Mouse (Mus musculus) liver, adult (tissue): ENCODE measurements around the gene Actrt2.

Experiments used
- GATA4 ChIP-seq: IDR thresholded peaks from 2 replicates; pipeline ENCODE4 v1.6.1; 2014; ENCODE audit warnings: mild to moderate bottlenecking, low read length; ENCODE audit not compliant: insufficient replicate concordance

Actrt2 gene

DNA sequence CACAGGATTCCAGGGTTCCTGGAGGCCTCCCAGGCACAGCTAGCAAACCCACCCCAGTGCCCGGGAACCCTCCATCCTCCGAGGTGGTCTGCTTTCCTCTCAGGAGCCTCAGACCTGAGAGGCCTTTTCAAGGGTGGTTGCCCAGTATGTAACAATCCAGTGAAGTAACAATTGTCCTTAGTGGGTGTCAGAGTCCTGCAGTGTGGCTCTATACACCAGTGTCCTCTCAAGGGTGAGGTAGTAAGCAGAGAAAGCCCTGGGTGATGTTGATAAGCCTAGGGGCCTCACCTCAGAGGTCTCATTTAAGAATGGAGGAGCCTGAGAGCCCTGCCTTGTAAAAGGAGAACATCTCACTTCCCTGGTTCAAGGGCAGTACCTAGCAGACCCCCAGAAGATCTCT, at the start of gene Actrt2:
Gene Actrt2, minus strand, starts transcription at position 101 of the 400 bp plus-strand sequence.
- TF ChIP-seq GATA4, result no peak

DNA sequence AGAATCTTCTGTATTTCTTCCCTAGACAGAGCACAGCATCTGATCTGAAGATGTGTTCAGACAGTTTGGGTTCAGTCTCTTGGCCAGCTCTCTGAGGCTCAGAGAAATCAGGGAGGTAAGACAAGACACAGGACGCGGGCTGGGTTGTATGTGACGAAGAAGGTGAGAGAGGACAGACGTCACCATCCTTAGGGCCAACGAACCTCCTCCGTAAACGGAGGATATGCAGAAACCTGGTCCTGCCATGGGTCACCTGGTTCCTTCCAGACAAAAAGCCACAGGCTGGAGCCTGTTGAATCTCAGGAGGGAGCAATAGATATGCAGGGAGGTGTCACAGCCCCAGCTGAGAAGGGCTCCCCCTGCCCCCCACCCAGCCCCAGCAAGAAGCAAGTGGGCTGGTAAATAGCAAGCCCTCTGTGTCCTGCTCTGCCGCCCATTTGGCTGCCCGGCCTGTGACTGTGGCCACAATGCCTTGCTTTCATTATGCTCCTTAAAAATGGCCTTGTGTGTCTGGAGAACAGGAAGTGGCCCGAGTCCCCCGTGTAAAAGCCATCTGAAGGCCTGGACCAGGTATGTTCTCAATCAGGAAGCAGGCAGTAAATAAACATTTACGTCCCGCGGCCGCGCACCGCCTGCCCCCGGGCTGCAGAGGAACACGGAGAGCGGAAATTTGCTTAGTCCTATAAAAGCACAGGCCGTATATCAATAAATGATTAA, 41.9 kb upstream of the Actrt2 start:
- no peak for TF ChIP-seq GATA4

DNA sequence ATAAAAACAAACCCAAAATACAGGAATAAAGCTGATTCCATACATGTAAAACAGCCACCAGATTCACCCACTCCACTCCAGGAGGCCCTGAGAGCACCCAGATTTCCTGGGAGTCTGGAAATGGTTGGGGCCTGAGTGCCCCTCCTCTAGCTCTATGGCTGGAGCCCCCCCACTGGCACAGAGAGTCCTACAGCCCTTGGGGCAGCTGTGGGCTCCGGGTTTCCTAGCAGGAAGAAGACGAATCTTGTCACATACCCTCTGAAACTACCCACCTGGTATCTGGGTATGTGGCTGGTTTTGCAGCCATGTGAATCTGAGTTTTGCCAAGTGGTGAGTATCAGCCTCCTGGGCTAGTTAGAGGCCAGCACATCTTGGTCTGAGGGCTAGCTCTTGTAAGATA, 41.1 kb upstream of the Actrt2 start:
- no peak for TF ChIP-seq GATA4

DNA sequence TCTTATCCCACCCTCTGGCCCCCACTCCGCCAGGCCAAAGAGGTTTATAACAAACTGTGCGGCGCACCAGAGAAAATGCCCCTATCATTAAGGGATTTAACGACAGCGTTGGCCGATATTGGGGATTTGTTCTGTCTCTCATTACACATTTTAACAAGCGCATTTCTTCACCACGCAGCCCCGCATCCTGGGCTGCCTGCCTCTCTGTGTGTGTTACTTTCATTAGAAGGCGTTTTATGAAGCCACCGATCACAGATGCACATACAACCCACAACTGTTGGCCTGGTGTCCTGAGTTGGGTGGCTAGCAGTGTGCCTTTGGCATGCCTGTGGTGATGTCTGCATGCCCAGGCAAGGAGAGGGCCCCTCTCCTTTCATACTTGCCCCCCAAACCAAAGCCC, 40.6 kb upstream of the Actrt2 start:
- TF ChIP-seq GATA4, result no peak

DNA sequence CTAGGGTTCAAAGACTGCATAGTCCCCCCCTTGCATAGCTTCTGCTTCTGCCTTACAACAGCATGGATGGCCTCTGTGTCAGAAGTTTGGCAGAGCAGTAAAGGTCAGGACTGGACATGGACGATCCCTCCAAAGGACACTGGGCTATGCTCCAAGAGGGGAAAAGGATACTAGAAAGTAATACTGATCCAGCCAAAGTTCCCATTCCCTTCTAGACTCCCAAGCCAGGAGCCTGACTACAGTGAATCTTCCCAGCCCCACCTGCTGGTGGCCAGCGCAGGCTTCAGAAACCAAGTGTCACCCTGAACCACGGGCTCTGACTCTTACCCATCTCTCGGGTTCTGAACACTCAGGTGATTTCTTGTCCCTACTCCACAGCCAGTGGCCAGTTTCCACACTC, 39.9 kb upstream of the Actrt2 start:
- no peak for TF ChIP-seq GATA4

DNA sequence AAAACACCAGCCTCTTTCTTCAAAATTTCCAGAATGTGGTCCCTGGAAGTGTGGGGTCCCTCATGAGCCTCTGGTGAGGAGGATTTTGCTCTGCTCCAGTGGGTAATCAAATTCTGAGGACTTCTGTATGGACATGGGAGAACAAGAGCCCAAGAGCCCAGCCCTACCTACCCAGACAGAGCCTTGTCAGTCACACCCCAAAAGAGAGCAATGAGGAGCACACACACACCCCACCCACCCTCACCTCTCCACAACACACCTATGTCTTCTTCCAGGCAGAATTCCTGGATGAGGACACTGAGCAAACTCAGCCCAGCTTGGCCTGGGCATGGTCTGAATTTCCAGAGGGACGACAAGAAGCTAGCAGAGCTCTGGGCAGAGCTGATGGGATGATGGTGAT, 38.8 kb upstream of the Actrt2 start:
- TF ChIP-seq GATA4, result no peak

DNA sequence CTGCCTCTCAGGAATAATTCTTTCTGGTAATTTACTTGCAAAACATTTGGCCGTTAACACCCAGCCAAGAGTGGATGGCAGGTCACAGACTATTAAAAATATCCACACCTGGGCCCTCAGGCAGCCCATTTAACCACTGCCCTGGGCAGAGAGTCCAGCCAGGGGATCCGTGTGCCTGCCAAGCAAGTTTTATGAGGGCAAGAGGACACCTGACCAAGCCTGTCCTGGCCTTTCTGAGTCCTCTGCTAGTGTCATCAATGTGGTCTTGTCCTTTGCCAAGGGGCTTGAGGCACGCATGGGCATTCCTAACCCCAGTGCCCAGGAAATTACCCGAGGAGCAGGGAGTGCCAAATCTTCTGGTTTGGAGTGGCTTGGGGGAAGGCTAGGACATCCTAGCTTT, 38.0 kb upstream of the Actrt2 start:
- no peak for TF ChIP-seq GATA4

DNA sequence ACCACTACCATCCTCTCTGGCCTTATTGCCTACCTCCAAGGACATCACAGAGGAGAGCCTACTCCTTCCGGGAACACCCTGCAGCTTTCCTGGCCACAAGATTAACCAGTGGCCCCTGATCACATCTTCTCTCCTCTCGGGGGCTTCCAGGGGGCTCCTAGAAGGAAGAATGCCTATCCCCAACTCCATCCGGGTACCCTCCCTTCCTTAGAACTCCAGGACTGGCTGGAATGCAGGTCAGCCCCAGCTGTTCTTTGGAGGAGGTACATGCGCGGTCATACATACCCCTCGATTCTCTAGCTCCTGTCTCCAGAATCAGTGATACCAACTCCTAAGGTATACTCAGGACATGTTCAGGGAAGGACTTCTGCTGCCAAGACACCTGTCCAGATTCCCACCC, 37.4 kb upstream of the Actrt2 start:
- no peak for TF ChIP-seq GATA4

DNA sequence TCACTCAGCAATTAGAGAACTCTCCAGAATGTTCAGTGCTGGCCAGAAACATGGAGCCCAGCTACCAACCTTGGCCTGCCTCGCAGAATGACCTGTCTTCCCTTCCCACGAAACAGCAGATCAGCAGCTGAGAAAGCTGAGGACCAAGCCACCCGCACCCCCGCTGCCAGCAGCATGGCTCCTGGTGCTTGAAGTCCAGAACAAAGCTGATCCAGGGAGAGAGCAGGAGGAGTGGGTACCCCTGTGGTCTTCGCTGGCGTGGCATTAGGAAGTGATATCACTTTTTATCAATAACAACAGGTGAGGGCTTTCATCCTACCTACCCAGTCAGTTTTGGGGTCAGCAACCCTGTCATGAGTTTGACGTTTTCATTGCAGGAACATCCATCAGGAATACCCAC, 36.9 kb upstream of the Actrt2 start:
- TF ChIP-seq GATA4, result no peak

DNA sequence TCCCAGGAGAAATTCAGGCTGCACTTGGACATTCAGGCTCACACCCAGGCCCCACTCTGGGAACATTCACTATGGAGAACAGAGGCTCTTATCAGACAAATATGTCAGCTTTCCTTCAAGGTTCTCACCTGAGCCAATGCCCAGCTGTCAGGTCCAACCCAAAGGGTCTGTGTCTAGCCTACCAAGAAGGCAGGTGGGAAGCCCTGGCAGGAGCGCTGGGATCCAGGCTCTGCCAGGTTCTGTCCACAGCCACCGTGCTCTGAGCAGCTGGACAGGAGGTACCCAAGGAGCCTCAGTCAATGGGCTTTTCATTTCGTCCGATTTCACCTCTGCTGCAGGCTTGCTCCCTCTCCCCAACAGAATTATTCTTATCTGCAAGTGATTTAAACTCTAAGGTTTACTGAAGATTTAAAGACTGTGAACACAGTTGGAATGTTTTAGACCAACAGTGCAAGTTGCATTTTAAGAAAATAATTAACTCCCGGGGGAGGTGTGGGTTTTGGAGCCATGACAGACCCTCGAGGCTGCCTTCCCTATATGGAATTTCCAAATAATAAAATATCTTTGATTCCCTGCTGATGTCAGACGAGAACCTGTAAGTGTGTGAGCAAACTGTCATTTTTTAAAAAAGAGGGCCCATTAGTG, 35.9 kb upstream of the Actrt2 start:
- TF ChIP-seq GATA4, result no peak

DNA sequence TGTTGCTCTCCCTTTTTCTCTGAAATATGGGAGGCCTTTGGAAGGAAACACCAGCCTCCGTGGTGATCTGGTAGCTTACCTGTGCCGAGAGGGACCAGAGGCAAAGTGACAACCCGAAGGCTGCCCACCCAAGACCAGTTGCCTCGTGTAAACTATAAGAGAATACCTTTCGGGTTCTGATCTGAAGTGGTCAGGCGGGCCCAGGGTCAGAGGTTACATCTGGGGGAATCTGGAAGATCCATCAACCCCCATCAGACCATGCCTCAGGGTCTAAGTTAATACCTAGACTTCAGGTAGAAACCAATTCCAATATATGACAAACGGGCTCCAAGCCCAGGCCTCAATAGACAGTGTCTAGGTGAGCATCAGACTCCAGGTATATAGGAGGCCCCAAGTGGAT, 35.3 kb upstream of the Actrt2 start:
- TF ChIP-seq GATA4, result no peak

DNA sequence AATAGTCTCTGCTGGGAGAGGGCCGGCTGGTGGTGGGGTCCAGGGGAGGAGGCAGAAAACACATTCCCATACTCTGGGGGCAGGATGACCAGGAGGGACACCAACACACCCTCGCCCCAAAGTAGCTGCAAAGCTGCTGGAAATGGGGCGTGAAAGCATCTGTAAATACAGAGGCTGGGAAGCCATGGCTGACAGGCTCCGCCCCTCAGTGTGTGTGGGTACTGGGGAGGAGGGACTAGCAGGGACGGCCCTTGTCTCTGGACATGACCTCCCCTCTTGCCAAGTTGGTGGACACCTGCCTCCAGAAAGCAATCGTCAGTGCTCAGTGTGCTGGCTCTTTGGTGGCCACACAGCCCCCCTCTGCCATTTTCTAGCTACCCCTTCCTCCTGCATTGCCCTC, 34.5 kb upstream of the Actrt2 start:
- no peak for TF ChIP-seq GATA4

DNA sequence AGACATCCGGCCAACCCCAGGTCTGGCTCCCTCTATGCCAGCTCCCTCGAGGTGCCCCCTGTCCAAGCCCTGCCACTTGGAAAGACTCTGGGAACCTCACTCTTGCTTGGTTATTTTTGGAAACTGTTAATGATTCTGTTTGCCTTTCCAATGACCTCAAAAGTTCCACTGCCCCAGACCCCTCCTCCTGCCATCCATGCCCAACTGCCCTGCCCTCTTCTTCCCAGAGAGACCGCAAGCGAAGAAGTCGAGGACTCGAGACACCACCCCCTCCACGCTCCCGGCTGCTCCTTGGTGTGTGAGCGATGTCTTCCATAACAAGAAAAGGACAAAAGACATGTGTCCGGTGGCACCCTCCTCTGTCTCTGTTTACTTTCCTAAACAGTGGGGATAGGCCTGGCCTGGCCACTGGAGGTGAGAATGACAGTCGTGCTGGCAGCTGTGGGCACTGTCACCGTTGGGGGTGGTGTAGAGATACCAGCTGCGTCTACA, 33.3 kb upstream of the Actrt2 start:
- TF ChIP-seq GATA4, result no peak

DNA sequence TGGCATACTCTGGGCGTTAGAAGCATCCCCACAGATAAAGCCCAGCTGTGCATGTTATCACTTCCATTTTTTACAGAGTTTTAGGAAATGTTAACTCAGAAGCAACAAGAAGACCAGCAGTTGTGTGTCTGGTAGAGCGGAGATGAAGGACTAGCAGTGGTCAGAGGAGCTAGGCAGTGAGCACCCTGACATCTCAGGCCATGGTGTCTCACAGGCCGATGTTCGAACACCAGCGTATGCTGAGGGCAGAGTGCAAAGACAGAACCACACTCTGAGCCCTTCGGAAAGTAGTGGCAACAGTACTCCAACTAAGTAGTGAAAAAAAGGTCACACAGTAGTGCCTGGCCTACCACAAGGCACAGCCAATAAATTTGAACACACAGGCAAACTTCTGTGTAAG, 32.8 kb upstream of the Actrt2 start:
- no peak for TF ChIP-seq GATA4

DNA sequence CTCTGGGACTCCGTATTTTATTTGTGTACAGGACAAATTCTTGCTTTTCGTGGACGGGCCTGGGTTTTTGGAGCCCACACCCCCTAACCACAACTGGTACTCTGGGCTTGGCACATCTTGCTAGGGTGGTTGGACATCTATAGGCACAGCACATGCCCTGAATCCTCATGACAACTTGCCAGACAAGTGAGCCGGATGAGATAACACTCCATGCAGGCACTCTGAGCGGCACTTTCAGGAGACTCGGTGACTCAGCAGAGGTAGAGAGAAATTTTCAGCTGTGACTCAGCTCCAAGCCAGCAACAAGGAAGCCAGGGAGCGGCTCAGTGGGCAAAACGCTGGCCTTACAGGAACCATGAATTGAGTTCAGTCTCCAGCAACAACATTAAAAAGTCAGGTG, 31.6 kb upstream of the Actrt2 start:
- TF ChIP-seq GATA4, result no peak

DNA sequence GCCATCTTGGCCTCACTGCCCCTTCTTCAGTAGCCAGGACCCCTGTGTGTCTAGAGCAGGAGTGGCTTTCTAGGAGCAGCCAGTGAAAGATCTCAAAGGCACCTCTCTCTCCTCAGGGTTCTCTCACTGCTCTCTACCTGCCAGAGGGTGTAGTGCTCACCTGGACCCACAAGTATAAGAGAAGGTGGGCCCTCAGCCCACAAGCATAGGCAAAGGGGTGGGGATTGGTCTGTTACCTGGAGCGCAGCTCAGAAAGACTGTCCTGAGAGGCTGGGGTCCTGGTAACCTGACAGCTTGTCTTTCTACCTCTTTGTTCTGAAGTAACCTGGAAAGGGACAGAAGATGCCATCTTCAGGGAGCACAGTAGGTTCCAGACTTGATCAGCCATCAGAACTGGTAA, 31.0 kb upstream of the Actrt2 start:
- no peak for TF ChIP-seq GATA4
